Mouse (Mus musculus): ENCODE results near the gene Ttc22. TPM values are rescaled to one million over a fixed set of nuclear protein-coding genes. Genes with fewer than 3 reads are reported as not detected.

The Ttc22 gene
- 1 to 10 TPM in 1 of 2 experiments, under 1 TPM in 1; 0.87 to 1.9 TPM for total RNA-seq (2021)
- long read RNA-seq, partial matches to known transcripts: 0 of 3 reads
- long read RNA-seq, other reads (novel, unspliced or antisense): 3 of 3 reads

- no peak for DNase-seq (ENCODE audit: low spot score in 2 of 2)
Observed at GRCm38 (mm10) chr4:106622030-106622493, at the start of gene Ttc22. Ttc22 (plus strand) TSS chr4:106622432.

- no peak for DNase-seq (ENCODE audit: low spot score in 2 of 2)
Observed at GRCm38 (mm10) chr4:106575022-106575421, 47.2 kb upstream of the Ttc22 start.

- DNase-seq (ENCODE audit: low spot score in 2 of 2): no peak
Observed at GRCm38 (mm10) chr4:106577511-106577910, 44.7 kb upstream of the Ttc22 start.

GRCm38 (mm10) chr4:106581176-106581864, 40.9 kb upstream of the Ttc22 start:
- DNase-seq (ENCODE audit: low spot score in 2 of 2): no peak

GRCm38 (mm10) chr4:106581865-106582204, 40.4 kb upstream of the Ttc22 start:
- no peak for DNase-seq (ENCODE audit: low spot score in 2 of 2)

GRCm38 (mm10) chr4:106582428-106583153, 39.6 kb upstream of the Ttc22 start:
- no peak for DNase-seq (ENCODE audit: low spot score in 2 of 2)

GRCm38 (mm10) chr4:106584665-106585064, 37.6 kb upstream of the Ttc22 start:
- no peak for DNase-seq (ENCODE audit: low spot score in 2 of 2)

GRCm38 (mm10) chr4:106587075-106587474, 35.2 kb upstream of the Ttc22 start:
- DNase-seq (ENCODE audit: low spot score in 2 of 2): no peak

- no peak for DNase-seq (ENCODE audit: low spot score in 2 of 2)
Observed at GRCm38 (mm10) chr4:106590142-106590541, 32.1 kb upstream of the Ttc22 start.

- no peak for DNase-seq (ENCODE audit: low spot score in 2 of 2)
Observed at GRCm38 (mm10) chr4:106590871-106591270, 31.4 kb upstream of the Ttc22 start.

GRCm38 (mm10) chr4:106593636-106594035, 28.6 kb upstream of the Ttc22 start:
- DNase-seq (ENCODE audit: low spot score in 2 of 2): no peak

GRCm38 (mm10) chr4:106596200-106596599, 26.0 kb upstream of the Ttc22 start:
- no peak for DNase-seq (ENCODE audit: low spot score in 2 of 2)

GRCm38 (mm10) chr4:106597055-106597454, 25.2 kb upstream of the Ttc22 start:
- no peak for DNase-seq (ENCODE audit: low spot score in 2 of 2)

GRCm38 (mm10) chr4:106597741-106598140, 24.5 kb upstream of the Ttc22 start:
- no peak for DNase-seq (ENCODE audit: low spot score in 2 of 2)

GRCm38 (mm10) chr4:106599415-106599814, 22.8 kb upstream of the Ttc22 start:
- DNase-seq (ENCODE audit: low spot score in 2 of 2): no peak

- DNase-seq (ENCODE audit: low spot score in 2 of 2): no peak
Observed at GRCm38 (mm10) chr4:106600770-106601169, 21.5 kb upstream of the Ttc22 start.

- DNase-seq (ENCODE audit: low spot score in 2 of 2): no peak
Observed at GRCm38 (mm10) chr4:106606639-106607554, 15.3 kb upstream of the Ttc22 start.

GRCm38 (mm10) chr4:106607905-106608304, 14.3 kb upstream of the Ttc22 start:
- DNase-seq (ENCODE audit: low spot score in 2 of 2): no peak

GRCm38 (mm10) chr4:106613105-106613504, 9.1 kb upstream of the Ttc22 start:
- DNase-seq (ENCODE audit: low spot score in 2 of 2): no peak

GRCm38 (mm10) chr4:106613560-106613959, 8.7 kb upstream of the Ttc22 start:
- DNase-seq (ENCODE audit: low spot score in 2 of 2): no peak

GRCm38 (mm10) chr4:106614180-106614797, 7.9 kb upstream of the Ttc22 start:
- peak; percentile 85 to 88 for DNase-seq (ENCODE audit: low spot score in 2 of 2)
